8 mouse cellular contexts compared by ENCODE assay signal in genomic region chr5:117938182-117938581, GRCm38 (mm10). TPM values are rescaled to one million over a fixed set of nuclear protein-coding genes. Genes with fewer than 3 reads are reported as not detected.
DNase-seq lines count a peak whose midpoint lies in the region; ATAC-seq and TF ChIP-seq lines count a peak whose summit lies in the region.

No protein-coding gene starts in this region.

- intact Hi-C loops in gastrocnemius, adult 2 months (cut with DNase I): no loop called here

- H3K4me3 ChIP-seq in gastrocnemius, adult 2 months: peak overlapping the region; percentile 4; the same call in 1 of the 2 replicates
- peak overlapping the region; percentile 39 for H3K4me3 ChIP-seq in liver, embryonic 11.5 days (ENCODE audit: low read depth, low read length)

- DNase-seq in ovary, postnatal 36 days (ENCODE audit: low spot score): peak; percentile 60
- no peak for DNase-seq in ovary, adult 18-20 months (ENCODE audit: low spot score)
- peak; percentile 53 for DNase-seq in c-Kit-positive CD71-negative TER-119-negative erythroid progenitor cells, embryonic 14.5 days (ENCODE audit: low read depth)
- peak; percentile 55 for DNase-seq in gastrocnemius, adult 2 months
- peak; percentile 44 for DNase-seq in hindlimb bud, embryonic 11.5 days (ENCODE audit: extremely low spot score, low read depth, low spot score)
- DNase-seq in liver, embryonic 11.5 days (ENCODE audit: low spot score): peak; percentile 75
- DNase-seq in testis, postnatal 14 days (ENCODE audit: low spot score): peak; percentile 60

- ATAC-seq in liver, embryonic 11.5 days (replicated peaks; ENCODE audit: low FRiP score): peak; percentile 68
- ATAC-seq in monocyte, adult 5-6 weeks (replicated peaks; ENCODE audit: insufficient number of reproducible peaks, low FRiP score, low TSS enrichment, poor library complexity, severe bottlenecking): peak; percentile 58

- peak; percentile 70 for TF ChIP-seq CTCF in gastrocnemius, adult 2 months (IDR thresholded peaks at IDR 0.05)

- no peaks in the 10 kb centered on the region for H3K36me3 ChIP-seq in liver, embryonic 11.5 days (ENCODE audit: control insufficient read depth, insufficient read depth, low read length)

- H3K27me3 ChIP-seq in liver, embryonic 11.5 days (replicated peaks; ENCODE audit: control insufficient read depth, insufficient read depth, low read length): no peaks in the 10 kb centered on the region; the same call in none of the 2 replicates

- no peak overlapping the region for H3K27ac ChIP-seq in gastrocnemius, adult 2 months
- H3K27ac ChIP-seq in liver, embryonic 11.5 days (ENCODE audit: low read depth, low read length): no peak overlapping the region

- no peaks in the 10 kb centered on the region for H3K4me1 ChIP-seq in liver, embryonic 11.5 days (replicated peaks; ENCODE audit: control insufficient read depth, insufficient read depth, low read length)

- H3K4me2 ChIP-seq in liver, embryonic 11.5 days: peak overlapping the region; percentile 64

- H3K9me3 ChIP-seq in liver, embryonic 11.5 days (ENCODE audit: control insufficient read depth, low read length): no peaks in the 10 kb centered on the region

- no peak overlapping the region for H3K9ac ChIP-seq in liver, embryonic 11.5 days (ENCODE audit: low read depth, low read length)

- 14% methylated on average over 14 of the region's 14 CpGs for WGBS in liver, embryonic 11.5 days

RNA-seq across cellular contexts. Expression of gene Fbxo21, which starts 38.3 kb away (rescaled TPM):
- total RNA-seq in gastrocnemius, adult 2 months (2021): 10 to 100 TPM; 11.8 to 13.3 TPM
- 44.8 and 49.2 TPM in 2 replicates for polyA plus RNA-seq in liver, embryonic 11.5 days (2014; fragmentation: Nextera tagmentation; extraction: Ambion mirVana)
- 7.4 to 11.1 TPM (median 10.7 TPM) in 3 replicates for total RNA-seq in monocyte, adult 5-6 weeks (2017)
